Mouse (Mus musculus): ENCODE measurements at regions not wholly inside any gene's neighbourhood (a gene's known extent, or its start where the extent isn't known, plus 50 kb on each side); places are given as distances from the start of the nearest gene placed in this dataset.

DNA sequence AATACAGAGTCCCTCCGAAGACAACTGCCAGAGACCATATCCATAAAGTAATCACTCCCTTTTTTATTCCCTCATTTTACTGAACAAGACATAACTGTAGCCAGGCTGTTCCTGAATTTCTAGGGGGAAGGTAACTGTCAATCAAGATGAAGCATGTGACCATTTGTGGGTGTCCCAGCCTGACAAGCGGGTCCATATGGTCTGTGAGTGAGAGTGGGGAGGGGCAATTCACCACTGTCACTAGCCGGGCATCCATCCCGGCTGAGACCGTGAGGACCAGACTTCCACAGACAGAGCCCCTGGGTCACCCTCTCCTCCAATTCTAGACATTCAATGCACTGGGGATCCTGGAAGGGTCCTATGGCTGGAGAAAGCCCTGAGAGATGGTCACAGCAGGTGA, 54.6 kb downstream of the Gm11733 start:
- no peak for DNase-seq (ENCODE audit: low spot score in 2 of 2)

DNA sequence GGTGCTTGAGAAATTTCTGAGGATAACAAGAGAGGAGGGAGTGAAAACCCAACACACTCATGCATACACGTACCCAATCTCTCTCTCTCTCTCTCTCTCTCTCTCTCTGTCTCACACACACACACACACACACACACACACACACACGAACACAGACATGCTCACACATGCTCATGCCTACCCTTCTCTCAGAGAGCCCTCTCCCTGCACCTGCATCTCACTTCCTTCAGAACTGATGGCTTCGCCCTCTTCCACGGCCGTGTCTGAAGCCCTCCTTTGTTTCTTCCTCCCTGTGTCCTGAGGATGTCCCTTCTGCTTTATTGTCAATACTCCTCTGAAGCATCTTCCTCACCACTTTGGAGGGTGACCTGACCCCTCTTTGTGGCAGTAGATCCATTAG, 56.4 kb downstream of the Gm11733 start:
- DNase-seq (ENCODE audit: low spot score in 2 of 2): no peak

DNA sequence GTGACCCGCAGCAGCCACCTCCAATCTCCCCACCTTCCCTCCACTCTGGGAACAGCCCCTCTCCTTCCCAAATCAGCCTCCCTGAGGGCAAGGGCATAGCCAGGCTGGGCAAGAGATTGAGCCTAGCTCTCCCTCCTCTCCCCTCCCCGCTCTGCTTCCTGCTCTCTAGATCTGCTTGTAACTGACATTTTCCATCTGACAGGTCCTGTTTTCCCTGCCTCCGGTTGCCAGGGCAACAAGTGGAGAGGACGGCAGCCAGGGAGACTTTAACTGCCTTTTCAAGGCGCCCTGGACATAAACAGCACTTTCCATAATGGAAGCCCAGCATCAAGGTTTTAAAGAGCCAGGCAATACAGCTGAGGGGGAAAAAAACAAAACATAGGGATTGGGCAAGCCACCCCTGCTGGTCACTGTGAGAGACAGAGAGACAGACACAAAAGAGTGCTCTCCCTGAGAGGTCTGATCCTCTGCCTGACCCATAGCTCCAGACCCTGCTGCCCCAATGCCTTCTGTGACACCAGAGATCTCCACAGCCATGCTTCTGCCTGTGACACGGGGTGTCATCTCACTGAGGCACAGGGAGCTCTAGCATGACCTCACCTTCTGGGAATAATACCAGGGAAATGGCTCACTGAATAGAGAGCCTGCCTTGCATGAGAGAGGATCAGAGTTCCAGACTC, 57.2 kb downstream of the Gm11733 start:
- DNase-seq (ENCODE audit: low spot score in 2 of 2): peak in 1 of 2 experiments; percentile 41

DNA sequence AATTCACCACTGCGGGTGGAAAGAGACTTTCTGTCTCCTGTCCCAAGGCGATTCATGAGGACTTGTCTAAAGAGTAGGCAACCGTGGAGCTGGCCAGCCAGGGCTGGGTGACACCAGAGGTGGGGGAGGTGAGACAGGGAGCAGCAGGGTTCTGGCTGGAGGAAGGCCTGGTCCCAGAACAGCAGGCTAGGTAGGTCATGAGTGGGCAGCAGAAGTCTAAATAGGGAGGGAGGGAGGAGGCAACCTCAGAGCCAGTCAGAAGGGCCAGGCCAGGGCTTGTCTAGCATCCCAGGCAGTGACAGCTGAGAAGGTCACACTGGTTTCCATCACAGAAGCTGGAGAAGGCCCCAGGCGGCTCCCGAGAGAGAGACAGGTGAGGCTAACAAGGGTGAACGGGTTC, 59.0 kb downstream of the Gm11733 start:
- no peak for DNase-seq (ENCODE audit: low spot score in 2 of 2)

DNA sequence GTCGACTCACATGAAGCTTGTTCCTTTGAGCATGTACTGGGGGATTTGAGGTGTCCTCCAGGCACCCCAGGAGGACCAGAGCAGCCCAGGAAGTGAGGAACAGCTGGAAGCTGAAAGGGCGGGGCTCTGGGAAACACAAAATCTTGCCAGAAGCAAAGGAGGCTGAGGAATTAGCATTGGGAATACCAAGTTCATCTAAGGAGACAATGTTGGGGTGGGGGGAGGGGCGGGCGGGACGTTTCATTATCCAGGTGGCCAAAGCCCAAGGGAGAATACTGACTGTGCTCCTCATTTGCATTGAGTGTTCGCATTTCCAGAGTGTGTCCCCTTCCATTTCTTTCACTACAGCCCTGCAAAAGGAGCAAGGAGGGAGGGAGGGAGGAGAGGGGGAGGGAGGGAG, 60.3 kb downstream of the Gm11733 start:
- DNase-seq (ENCODE audit: low spot score in 2 of 2): no peak

DNA sequence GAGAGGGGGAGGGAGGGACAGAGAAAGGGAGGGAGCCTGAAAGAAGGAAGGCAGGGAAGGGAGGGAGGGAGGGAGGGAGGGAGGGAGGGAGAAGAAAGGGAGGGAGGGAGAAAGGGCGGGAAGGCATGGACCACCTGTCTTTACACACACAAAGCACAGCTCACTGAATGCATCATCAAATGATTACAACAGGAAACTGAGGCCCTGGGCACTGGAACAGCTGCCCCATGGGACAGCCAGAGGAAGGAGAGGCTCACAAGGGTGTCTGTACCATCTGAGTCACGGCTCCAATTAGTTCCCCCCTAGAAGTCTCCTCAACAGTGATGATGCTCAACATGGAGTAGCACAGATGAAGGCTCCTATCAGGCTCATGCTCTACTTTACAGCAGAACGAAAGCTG, 60.8 kb downstream of the Gm11733 start:
- no peak for DNase-seq (ENCODE audit: low spot score in 2 of 2)

DNA sequence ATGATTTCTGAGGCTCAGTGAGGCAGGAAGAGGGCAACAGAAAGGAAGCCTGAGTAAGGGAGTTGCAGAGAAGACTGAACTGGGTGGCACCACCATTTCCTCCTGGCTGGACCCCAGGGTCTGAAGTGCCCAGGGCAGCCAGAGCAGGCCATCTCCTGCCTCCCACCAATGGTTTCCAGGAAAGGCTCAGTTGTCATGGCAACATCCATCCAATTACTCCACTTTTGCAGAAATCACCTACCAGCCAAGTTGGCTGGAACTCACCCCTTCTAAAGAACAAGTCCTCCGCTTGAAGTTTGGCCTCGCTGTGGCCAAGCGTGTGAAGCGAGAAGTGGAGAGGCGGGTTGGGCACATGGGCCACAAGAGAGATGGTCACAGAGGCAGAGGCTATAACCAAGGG, 67.8 kb downstream of the Gm11733 start:
- DNase-seq (ENCODE audit: low spot score in 2 of 2): no peak

DNA sequence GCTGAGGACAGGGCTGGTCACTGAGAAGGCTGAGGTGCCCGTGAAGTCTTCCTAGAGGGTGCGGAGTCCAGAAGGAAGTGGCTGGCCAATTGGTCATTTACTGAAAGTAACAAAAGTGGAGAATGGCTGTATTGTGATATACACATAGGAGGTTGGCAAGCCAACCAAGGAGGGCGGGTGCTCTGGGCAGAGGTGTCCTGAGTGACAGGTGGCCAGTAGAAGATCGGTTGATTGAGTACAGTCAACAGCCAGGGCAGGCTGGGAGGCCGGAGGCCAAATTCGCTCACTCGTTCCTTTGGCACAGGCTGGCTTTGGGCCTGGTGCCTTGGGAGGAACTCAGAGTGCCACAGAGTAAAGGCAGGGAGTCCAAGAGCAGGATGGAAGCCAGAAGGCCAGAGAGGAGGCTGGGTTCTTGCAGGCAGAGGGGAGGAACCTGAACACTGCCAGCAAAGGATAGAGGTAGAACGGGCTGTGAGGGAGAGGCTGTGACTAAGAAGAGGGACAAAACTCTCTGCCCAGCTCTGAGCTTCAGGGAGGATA, 68.3 kb downstream of the Gm11733 start:
- DNase-seq (ENCODE audit: low spot score in 2 of 2): no peak

DNA sequence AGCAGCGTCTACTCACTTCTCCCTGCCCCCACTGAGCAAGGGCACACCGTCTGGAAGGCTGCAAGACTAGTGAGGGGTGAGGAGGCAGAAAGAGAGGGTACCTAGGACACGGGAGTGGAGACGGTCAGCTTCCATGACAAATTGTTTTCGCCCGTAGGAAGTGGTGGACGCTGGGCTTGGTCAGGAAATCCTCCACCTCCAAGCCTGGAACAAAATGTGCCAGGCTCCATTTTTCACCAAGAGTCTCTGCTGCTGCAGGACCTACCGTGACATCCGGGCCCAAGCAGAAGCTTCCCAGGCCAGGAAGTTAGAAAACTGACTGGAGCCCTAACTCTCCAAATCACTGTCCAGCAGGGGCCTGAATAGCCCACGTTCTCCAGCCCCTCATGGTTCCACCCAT, 69.9 kb downstream of the Gm11733 start:
- DNase-seq (ENCODE audit: low spot score in 2 of 2): no peak

DNA sequence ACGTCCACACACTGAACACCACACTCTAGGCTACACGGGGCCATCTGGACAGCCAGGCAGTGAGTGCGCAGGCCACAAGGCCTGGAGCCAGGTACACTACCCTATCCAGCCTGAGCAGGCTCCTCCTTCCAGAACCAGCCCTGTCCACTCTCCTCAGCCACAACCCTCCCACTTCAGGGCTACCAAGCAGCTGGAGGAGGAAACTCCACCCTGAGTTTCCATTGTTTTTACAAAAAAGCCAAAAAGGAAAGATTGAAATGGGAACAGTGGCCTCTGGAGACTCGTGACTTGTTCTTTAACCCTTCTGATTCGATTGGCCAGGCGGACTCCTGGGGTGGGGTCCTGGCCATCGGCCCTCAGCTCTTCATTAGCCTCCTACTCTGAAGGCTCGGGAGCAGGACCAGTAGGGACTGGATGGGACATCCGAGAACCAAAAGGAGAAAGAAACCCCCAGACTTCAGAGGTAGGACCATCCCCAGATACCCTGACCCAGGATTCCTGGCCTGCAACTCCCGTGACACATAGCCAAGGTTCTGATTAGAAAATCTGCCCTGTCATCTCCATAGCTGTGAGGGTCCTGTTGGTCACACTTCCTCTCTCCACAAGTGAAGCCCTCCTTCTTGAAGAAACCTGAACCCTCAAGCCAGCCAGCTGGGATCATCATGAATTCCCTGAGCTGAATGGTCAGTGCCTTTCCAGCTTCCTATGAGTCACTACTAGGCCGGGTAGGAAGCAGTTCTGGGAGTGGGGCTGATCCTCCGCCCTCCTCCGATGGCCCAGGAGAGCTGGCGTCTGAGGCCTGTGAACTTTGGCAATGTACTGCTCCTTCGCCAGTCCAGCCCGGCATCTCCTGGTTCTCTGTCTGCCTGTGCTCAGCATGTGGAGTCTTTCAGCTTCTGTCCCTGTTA, 73.6 kb downstream of the Gm11733 start:
- peak in 1 of 2 experiments; percentile 35 for DNase-seq (ENCODE audit: low spot score in 2 of 2)

DNA sequence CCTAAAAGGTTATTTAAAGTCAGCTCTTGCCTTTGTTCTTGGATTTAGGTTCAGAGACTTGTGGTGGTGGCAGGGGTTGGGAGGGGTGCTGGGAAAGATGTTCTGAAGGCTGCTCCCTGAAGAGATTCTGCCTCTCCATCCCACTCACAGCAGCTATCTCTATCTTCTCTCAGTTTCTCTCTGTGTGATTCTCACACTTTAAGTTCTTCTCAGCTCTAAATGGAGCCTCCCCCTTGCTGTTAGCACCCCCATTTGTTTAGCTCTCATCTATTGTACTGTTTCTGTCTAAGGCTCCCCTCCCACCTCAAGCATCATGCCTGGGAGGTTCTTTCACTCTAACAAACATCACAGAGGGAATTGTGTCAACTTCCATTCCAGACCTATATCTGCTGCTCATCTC, 75.7 kb downstream of the Gm11733 start:
- no peak for DNase-seq (ENCODE audit: low spot score in 2 of 2)

DNA sequence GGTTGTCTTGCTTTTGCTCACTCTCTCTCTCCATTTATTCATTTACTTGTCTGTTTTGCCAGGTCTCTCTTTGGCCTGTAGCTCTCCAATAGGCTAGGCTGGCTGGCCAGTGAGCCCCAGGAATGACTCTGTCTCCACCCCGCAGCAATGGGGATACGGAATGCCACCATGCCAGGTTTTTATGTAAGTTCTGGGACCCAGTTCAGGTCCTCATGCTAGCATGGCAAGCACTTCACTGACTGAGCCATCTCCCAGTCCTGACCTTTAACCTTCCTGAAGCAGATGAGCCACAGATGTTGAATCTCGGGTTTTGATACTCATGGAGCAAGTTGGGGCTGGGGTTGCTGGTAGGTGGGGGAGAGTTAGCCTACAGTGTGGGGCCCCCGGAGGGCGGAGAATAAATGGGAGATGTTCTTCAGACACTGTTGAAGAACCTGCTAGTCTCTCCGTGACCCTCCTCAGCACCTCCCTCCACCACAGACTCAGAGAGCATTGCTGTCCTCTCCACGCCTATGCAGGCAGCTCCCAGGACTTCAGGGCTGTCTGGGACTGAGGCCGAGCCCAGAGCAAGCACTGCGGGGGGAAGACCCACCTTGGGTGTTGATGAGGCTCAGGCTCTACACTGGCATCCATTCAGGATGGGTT, 83.9 kb downstream of the Gm11733 start:
- no peak for DNase-seq (ENCODE audit: low spot score in 2 of 2)

DNA sequence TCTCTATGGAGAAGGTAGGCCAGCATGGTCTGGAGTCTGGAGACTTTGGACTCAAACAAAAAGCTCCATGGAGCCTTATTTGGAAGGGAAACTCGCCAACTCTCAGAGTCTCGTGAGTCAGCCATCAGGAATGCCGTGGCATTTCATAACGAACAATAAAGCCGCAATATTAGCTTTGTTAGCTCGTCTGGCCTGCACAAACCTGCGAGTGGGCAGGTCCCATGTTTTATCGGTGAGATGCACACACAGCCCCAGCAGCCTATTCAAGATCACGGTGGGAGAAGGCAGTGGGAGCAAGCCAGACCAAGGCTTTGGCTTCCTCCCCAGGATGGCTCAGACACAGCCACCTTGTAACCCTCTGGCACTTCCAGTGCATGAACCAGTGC, 84.4 kb downstream of the Gm11733 start:
- no peak for DNase-seq (ENCODE audit: low spot score in 2 of 2)

DNA sequence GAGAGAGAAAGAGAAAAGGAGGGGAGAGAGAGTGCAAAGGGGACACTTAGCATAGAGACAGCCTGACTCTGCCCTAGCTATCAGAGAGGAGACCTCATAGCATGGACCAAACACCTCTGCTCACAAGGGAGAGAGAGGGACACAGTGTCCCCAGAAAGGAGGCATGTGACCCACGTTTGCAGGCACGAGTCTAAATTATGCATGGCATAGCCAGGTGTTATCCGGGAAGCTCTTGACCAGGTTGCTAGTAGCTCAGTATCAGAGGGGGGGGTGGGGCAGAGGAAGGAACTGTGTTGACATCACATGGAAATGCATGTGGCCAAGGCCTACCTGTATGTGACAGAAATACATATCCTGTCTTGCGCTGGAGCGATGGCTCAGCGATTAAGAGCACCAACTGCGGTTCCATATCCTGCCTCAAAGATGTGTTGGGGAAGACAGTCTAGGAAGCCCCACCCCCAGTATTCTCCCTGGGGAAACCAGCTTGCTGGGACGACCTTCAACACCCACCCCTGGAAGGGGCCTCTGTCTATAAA, 84.5 kb upstream of the Tnrc6c start:
- DNase-seq (ENCODE audit: low spot score in 2 of 2): no peak

DNA sequence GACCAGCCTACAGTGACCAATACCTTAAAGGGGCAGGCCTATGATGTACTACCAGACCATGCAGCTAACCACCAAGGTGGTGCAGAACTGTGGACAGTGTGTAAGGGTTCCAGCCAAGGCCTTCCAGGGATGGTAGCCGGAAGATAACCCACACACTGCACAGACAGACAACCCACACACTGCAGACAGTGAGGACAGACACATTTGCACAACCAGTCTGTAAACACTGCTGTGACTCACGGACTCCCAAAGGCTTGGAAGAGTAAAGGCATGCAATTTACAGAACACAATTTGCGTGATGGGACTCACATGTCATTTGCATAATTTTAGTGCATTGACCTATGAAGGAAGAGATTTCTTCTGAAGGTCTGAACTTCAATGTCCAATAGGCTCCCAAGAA, 82.2 kb upstream of the Tnrc6c start:
- no peak for DNase-seq (ENCODE audit: low spot score in 2 of 2)

DNA sequence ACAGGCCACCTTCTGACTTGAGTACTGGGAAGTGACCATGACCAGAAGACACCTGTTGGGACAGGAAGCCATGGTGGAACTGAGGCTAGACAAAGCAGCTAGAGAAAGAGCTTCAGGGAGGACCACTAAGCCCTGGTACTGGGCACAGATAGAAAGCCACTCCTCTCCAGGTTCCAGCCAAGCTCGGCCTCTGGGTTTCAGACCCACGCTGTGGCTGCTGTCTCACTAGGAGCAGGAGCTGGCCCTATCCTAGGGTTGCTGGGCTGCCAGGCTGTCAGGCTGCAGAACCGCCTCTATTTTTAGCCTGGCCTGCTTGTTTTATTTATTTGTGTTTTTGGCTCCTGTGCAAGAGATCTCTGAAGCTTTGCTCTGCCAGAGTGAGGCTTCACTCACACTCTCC, 79.4 kb upstream of the Tnrc6c start:
- peak in 1 of 2 experiments; percentile 41 for DNase-seq (ENCODE audit: low spot score in 2 of 2)

DNA sequence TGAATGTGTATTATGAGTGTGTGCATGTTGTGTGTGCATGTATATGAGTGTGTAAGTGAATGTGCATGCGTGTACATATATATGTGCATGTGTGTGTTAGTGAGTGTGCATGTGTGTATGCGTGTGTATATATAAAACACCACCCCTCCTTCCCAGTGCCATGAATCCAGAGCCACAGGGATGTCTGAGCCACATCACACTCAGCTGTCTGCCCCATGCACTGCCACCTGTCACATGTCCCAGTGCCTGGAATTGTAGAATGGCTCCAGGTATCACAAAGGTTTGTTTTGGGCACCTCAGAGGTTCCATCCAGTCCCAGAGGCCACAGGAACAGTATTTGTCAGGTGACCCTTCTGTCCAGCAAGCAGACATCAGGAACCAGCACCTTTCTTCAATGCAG, 75.0 kb upstream of the Tnrc6c start:
- DNase-seq (ENCODE audit: low spot score in 2 of 2): no peak

DNA sequence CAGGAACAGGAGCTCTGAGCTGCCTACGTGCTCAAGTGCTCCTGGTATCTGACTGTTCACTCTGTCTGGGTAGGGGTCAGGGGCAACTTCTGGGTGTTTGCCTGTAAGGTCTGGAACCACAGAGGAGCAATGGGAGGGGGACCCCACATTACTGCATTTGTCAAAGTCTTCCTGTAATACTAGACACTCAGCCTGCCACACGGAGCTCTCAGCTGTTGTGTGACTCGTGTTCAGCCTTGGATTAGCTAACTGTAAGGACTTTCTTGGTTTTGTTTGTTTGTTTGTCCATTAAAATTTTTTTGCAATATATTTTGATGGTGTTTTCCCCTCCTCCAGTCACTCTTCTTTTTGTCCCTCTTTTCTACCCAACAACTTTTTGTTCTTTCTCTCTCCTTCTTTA, 74.4 kb upstream of the Tnrc6c start:
- no peak for DNase-seq (ENCODE audit: low spot score in 2 of 2)

DNA sequence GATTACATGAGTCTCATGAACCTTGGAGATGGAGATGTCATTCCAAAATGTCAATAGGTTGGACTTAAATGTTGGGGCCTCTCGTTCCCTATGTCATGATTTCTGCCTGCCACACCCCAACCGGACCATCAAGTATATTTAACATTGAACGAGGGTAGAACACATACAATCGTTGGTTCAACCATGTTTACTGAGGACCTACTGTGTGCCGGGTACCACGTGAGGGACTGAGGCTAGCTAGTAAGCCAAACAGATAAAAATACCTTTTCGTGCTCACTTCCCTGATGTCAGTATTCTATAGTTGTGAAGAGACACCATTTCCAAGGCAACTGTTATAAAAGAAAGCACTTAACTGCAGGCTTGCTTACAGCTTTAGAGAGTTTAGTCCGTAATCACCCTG, 70.6 kb upstream of the Tnrc6c start:
- no peak for DNase-seq (ENCODE audit: low spot score in 2 of 2)

DNA sequence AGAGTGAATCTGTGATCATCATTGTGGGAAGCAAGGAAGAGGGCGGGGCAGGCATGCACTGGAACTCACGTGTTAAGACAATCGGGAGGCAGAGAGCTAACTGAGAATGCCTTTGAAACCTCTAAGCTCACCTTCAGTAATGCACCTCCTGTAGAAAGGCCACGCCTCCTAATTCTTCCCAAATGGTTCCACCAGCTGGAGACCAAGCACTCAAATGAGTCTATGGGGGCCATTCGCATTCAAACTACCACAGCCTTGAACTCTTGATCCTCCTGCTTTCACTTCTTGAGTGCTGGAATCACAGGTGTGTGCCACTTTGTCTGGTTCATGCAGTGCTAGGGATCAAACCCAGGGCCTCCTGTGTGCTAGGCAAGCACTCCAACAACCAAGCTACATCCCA, 68.5 kb upstream of the Tnrc6c start:
- no peak for DNase-seq (ENCODE audit: low spot score in 2 of 2)

DNA sequence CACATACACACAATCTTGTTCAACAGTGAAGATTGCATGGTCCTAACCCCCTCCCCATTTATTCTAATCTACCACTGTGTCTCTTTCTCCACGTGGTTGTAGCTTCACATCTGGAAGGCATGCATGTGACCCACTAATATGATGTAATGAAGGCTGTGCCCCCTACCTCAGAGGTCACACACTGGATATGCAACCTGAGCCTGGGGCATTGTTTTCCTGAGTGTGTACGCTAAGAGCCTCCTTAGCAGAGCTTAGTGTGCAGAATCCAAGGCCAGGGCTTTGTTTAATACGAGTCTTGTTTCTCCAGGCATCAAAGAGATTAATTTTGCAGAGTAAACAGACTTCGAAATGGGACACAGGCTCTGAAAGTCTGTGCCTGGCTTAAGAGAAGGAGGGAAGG, 68.0 kb upstream of the Tnrc6c start:
- DNase-seq (ENCODE audit: low spot score in 2 of 2): no peak

All from gastrocnemius, postnatal 4 days (tissue).